Mouse (Mus musculus) liver, adult 10 weeks (tissue): Measurements from ENCODE around the gene Tha1. TPM values are rescaled to one million over a fixed set of nuclear protein-coding genes. Genes with fewer than 3 reads are reported as not detected.

ENCODE experiments used
- polyA plus RNA-seq: library from polyadenylated mRNA; stranded (reverse); fragments of 350-450 nt; fragmentation: Illumina TruSeq; extraction: RNeasy Lipid Tissue Mini Kit (QIAGEN cat#74804); gene quantifications from one replicate; pipeline ENCODE4 v1.2.3, GENCODE M21; 2014; ENCODE audit warnings: low read depth, low replicate concordance

The Tha1 gene
- polyA plus RNA-seq = 0.24 TPM

GRCm38 (mm10) chr11:117872861-117873608 lies at the start of gene Tha1:
Gene Tha1 (minus strand): TSS chr11:117873481.

GRCm38 (mm10) chr11:117860601-117861000 lies 12.7 kb downstream of the Tha1 start, which contains the start of gene Tmem235:
Gene Tmem235 (plus strand): TSS chr11:117860752.

GRCm38 (mm10) chr11:117848985-117849671 lies 24.2 kb downstream of the Tha1 start, which contains the start of gene Birc5:
Gene Birc5 (plus strand): TSS chr11:117849251.

GRCm38 (mm10) chr11:117825333-117826101 lies 47.8 kb downstream of the Tha1 start, which contains the start of the genes Afmid and Tk1:
Gene Afmid (plus strand): TSS chr11:117825924.
Gene Tk1 (minus strand): TSS chr11:117826092.

Other genes with a start within 250 kb of the Tha1 start
- gene Tnrc6c, start 219.2 kb downstream of the Tha1 start, polyA plus RNA-seq = 2.5 TPM
- not detected for gene Tmc8, start 91.4 kb downstream of the Tha1 start, polyA plus RNA-seq
- 1.2 TPM for gene Tmc6, start 91.3 kb downstream of the Tha1 start, polyA plus RNA-seq
- not detected for gene 6030468B19Rik, start 75.8 kb downstream of the Tha1 start, polyA plus RNA-seq
- gene Gm20708, start 63.8 kb downstream of the Tha1 start, polyA plus RNA-seq = 52.2 TPM
- gene Syngr2, start 63.8 kb downstream of the Tha1 start, polyA plus RNA-seq = 9.2 TPM
- gene Afmid, start 47.6 kb downstream of the Tha1 start, polyA plus RNA-seq = 56.3 TPM
- 3.3 TPM for gene Tk1, start 47.4 kb downstream of the Tha1 start, polyA plus RNA-seq
- 1.1 TPM for gene Birc5, start 24.2 kb downstream of the Tha1 start, polyA plus RNA-seq
- gene Tmem235, start 12.7 kb downstream of the Tha1 start, polyA plus RNA-seq = not detected
- gene Socs3, start 96.6 kb upstream of the Tha1 start, polyA plus RNA-seq = 4.7 TPM
- 1.5 TPM for gene Pgs1, start 112.8 kb upstream of the Tha1 start, polyA plus RNA-seq